Mouse (Mus musculus) layer of hippocampus, postnatal 36 days (tissue): ENCODE measurements at regions not wholly inside any gene's neighbourhood (a gene's known extent, or its start where the extent isn't known, plus 50 kb on each side); places are given as distances from the start of the nearest gene placed in this dataset.

Experiments
- DNase-seq, 2 experiments: peaks; one replicate each; pipeline ENCODE4 v3.0.0; 2022

GRCm38 (mm10) chr5:29142957-29143356 is 52.8 kb upstream of the Rnf32 start:
- no peak for DNase-seq

- no peak for DNase-seq
Measured at GRCm38 (mm10) chr5:29142502-29142901, 53.3 kb upstream of the Rnf32 start.

- DNase-seq = no peak
Measured at GRCm38 (mm10) chr5:29137481-29137880, 58.3 kb upstream of the Rnf32 start.

GRCm38 (mm10) chr5:29132261-29132660 is 63.5 kb upstream of the Rnf32 start:
- no peak for DNase-seq

- no peak for DNase-seq
Measured at GRCm38 (mm10) chr5:29131762-29132161, 64.0 kb upstream of the Rnf32 start.

- DNase-seq = no peak
Measured at GRCm38 (mm10) chr5:29129724-29130123, 66.1 kb upstream of the Rnf32 start.

- no peak for DNase-seq
Measured at GRCm38 (mm10) chr5:29116942-29117341, 78.8 kb upstream of the Rnf32 start.

GRCm38 (mm10) chr5:29112531-29112930 is 83.3 kb upstream of the Rnf32 start:
- DNase-seq = no peak

- no peak for DNase-seq
Measured at GRCm38 (mm10) chr5:29107276-29107675, 88.5 kb upstream of the Rnf32 start.

- DNase-seq = no peak
Measured at GRCm38 (mm10) chr5:29083288-29083687, 112.5 kb upstream of the Rnf32 start.

- no peak for DNase-seq
Measured at GRCm38 (mm10) chr5:29054393-29054792, 141.4 kb upstream of the Rnf32 start.

GRCm38 (mm10) chr5:29036636-29037035 is 159.2 kb upstream of the Rnf32 start:
- peak; percentile 48 to 55 for DNase-seq

- no peak for DNase-seq
Measured at GRCm38 (mm10) chr5:29033462-29033997, 162.3 kb upstream of the Rnf32 start.

- DNase-seq = no peak
Measured at GRCm38 (mm10) chr5:29030525-29030924, 165.3 kb upstream of the Rnf32 start.

- no peak for DNase-seq
Measured at GRCm38 (mm10) chr5:29029957-29030356, 165.8 kb upstream of the Rnf32 start.

GRCm38 (mm10) chr5:29025045-29025444 is 170.7 kb upstream of the Rnf32 start:
- no peak for DNase-seq

GRCm38 (mm10) chr5:28992796-28993195 is 203.0 kb upstream of the Rnf32 start:
- DNase-seq = no peak

- no peak for DNase-seq
Measured at GRCm38 (mm10) chr5:28979932-28980331, 215.9 kb upstream of the Rnf32 start.

- DNase-seq = no peak
Measured at GRCm38 (mm10) chr5:28970404-28970803, 225.4 kb upstream of the Rnf32 start.

- no peak for DNase-seq
Measured at GRCm38 (mm10) chr5:28955036-28955435, 240.8 kb upstream of the Rnf32 start.

- no peak for DNase-seq
Measured at GRCm38 (mm10) chr5:28947465-28947864, 248.3 kb upstream of the Rnf32 start.

- DNase-seq = no peak
Measured at GRCm38 (mm10) chr5:28943571-28944316, 252.0 kb upstream of the Rnf32 start.

- DNase-seq = no peak
Measured at GRCm38 (mm10) chr5:28940972-28941371, 254.8 kb upstream of the Rnf32 start.

- DNase-seq = no peak
Measured at GRCm38 (mm10) chr5:28919296-28920063, 276.3 kb upstream of the Rnf32 start.
